Mouse (Mus musculus): ENCODE measurements around the gene Mgat4e.
"Not testable (repeated sequence)": the region's sequence is repeated elsewhere in the genome, so short reads cannot be mapped to it uniquely, and the experiment has no call there.

The Mgat4e gene

DNA sequence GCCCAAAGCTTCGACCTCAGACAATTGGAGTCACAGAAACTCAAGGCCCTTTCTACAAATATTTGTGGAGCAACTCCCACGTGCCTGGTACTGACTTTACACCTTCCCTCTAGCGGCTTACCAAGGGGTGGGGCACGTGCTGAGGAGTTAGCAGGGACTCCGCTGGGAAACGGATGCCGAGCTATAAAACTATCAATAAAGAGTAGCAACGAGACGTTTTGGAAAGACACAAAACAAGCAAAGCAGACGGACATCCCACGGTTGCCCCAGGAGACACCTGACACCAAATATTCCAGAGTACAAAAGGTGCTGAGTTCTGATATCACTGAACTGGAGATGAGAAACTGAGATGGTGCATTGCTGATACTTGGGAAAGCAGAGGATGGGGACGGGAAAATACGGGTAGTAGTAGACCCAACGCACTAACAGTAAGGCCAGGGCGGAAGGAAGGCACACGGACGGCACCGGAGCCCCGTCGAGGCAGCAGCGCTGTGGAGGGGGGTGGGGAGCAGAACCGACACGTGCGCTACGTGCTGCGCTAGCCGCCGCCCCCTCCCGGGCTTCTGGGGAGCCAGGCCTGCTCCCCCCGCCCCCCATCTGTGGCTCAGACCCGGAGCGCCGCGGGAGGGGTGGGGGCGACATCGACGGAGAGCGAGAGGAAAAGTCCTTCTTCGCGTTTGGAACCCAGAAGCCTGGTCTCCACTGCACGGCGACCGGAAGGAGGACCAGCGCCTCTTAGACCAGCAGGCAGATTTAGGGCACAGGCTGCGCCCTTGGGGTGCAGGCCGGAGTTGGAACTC lies 6.6 kb upstream of the Mgat4e start:
- DNase-seq (ENCODE audit: low spot score), result peak; percentile 61

DNA sequence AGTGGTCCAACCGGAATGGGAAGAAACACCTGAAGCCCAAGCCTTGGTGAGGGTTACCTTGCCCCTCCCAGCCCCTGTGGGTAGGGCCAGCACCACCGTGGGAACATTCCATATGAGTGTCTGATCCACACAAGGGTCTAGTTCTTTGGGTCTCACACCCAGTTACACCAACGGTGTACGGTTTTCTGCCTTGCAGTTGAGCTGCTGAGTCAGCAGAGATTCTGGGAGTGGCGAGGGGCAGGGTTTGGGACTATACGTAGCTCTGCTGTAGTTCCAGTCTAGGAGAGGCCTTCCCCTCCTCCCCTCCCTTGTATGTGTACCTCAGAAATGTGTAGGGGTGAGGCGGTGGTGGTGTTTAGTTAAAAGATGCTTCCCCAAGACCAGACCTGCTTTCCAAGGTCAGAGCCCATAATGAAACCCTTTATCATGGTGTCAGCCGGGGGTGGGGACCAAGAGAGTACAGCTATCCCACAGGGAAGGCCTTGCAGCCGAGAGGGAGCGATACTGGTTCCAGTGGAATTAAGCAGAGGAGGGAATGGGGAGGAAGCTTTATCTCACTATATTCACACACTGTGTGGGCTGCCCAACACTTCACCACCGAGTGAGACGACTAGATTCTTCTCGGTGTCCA lies 5.9 kb upstream of the Mgat4e start:
- DNase-seq (ENCODE audit: low spot score), result peak; percentile 78

DNA sequence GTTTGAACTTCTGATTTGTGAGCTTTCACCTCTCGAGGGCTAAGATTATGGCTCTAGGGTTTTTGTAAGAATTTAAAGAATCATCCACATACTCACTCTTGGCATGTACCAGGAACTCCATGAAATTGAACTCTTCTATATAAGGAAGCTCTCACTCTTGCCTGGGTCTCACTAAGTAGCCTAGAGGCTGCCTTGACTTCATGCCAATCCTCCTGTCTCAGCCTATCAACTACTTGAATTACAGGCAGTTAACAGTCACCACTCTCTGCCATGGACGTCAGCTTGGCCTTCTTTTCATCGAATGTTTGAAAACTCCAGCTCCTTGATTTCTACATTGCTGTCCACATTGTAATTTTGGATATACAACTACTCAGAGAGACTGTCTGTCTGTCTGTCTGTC lies 2.9 kb upstream of the Mgat4e start:
- DNase-seq (ENCODE audit: low spot score), result no peak

DNA sequence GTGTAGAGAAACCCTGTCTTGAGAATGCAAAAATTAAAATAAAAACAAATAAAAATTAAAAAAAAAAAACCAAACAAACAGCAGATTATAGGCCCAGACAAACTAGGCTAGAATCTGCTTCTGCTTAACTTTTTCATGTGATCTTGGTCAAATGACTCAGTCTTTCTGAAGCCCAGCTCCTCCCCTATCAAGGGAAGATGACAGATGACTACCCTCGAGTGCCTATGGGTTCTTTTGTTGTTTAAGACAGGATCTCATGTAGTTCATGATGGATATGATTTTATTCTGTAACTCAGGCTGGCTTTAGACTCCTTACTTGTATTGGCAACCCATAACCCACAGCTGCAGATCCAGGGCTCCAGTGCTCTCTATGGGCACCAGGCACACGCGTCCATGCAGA lies 2.4 kb upstream of the Mgat4e start:
- no peak for DNase-seq (ENCODE audit: low spot score)

DNA sequence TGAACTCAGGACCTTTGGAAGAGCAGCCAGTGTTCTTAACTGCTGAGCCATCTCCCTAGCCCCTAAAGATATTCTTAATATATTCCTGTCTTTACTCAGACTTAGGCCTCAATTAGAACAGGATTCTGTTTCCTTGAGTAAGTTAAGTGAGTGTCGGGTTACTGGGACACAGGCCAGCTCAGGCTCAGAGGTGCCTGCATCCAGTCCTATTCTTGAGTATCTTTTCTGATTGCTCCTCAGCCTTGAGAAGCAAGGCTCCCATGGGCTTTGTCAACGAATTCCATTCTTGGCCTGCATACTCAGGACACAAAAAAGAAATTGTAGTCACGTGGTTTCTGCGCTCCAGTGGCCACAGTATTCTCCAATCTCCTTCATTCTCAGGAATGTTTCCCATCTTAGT lies 1.3 kb downstream of the Mgat4e start:
- no peak for DNase-seq (ENCODE audit: low spot score)

DNA sequence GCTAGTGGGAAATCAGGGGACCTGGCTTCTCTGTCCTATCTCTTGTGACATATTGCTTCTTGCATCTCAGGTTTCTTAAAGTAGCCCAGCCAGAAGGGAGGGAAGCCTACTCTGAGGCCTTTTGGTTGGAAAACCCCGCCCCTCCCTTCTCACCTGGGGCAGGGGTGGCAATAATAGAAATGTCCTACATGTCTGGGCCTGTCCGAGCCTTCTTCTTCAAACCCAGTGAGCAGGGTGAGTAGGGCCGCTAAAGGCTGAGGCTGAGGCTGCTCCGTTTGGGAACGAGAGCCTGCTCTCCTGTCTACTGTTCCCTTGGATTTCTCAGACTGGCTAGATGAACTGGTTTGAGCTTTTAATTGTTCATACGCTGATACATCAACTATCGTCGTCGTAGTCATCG lies 8.9 kb downstream of the Mgat4e start:
- peak; percentile 56 for DNase-seq (ENCODE audit: low spot score)

DNA sequence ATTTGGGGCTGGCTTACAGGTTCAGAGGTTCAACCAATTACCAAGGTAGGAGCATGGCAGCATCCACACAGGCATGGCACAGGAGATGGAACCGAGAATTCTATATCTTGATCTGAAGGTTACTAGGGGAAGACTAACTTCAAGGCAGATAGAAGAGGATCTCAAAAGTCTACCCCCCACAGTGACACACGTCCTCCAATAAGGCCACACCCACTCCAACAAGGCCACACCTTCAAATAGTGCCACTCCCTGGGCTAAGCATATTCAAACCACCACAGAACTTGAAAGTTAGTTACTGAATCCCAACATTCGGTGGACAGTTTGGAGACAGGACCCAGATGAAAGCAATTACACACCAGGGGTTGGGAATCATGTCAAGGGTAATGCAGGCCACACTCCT lies 14.0 kb downstream of the Mgat4e start:
- no peak for DNase-seq (ENCODE audit: low spot score)

DNA sequence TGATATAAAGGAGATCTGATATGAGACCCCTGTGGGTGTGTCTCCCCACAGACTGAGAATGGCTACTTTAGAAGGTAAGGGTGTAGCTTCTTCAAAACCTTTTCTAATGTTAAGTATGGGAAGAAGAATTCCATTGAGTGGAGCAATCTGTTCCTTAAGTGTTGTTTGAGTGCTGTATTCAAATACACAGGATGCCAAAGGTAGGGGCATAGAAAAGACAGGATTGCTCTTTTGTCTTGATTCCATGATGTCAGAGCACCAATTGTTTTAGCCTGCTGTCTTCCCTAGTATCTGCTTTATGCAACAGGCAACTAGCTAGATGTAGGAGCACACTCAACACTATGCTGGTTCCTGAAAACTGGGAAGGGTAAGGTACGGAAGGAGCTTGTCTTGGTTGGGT lies 14.4 kb downstream of the Mgat4e start:
- no peak for DNase-seq (ENCODE audit: low spot score)

DNA sequence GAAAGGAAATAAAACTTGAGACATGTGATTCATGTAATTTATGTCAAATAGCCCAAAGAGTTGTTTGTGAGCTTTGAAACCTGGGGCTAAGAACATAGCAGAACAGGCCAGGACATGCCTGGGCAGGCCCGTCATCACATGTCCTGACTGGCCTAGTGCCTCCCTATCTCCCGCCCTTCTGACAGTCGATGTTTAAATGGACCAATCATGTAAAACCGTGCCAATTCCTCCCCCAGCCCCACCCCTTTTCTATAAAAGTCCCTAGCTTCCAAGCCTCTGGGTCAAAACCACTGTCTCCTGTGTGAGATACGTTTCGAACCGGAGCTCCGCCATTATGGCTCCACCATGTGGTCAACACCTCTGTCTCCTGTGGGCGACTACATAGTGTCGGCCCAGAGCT lies 15.8 kb downstream of the Mgat4e start:
- not testable (repeated sequence) for DNase-seq (ENCODE audit: low spot score)

DNA sequence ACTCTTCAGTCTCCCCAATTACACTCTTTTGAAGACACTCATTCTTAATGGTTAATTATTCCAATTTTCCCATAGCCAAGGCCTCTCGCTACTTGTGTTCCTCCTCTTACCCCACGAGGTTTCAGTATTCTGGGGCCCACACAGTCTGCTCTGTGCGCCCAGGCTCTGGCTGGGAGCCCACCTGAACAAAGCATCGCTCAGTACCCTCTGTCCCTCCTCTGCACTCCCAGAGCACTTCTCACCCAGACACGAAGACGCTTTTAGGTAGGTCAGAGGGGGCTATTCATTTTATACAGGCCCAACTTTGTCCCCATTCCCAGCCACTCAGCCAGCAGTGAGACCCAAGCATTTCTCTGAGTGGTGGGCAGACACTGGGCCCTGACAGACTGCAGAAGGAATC lies 18.9 kb downstream of the Mgat4e start:
- DNase-seq (ENCODE audit: low spot score), result no peak

DNA sequence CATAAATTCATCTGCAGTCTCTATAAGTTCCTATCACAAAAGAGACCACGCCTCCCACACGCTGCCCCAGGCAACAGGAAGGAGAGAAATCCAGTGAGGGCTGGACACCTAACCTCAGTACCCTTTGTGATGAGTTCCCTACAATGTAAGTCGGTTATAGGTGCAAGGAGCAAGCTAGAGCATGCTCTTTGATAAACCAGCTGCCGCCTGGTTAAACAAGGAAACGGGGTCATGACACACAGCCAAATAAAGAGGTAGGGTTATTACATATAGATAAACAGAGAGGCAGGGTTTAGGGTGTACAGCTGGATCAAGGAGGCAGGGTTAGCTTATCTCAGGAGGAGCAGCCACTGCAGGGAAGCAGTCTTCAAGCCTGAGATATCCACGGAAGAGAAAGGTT lies 22.7 kb downstream of the Mgat4e start:
- peak; percentile 72 for DNase-seq (ENCODE audit: low spot score)

DNA sequence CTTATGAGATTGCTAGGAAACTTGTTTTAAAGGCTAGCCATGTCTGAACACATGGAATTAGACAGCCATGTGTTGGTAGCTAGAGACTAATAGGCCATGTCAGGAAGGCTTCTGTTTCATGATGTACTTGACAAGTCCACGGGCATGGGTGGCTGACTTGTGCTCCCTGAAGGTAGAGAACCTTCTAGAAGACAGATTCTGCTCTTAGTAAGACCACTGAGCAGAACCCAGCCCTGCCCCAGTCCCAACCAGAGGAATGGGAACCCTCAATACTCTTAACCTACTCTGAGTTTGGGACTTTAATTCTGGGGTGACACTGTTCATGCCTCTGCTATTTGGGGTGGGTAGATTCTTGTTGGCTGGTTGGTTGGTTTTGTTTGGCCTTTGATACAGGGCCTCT lies 24.5 kb downstream of the Mgat4e start:
- no peak for DNase-seq (ENCODE audit: low spot score)

DNA sequence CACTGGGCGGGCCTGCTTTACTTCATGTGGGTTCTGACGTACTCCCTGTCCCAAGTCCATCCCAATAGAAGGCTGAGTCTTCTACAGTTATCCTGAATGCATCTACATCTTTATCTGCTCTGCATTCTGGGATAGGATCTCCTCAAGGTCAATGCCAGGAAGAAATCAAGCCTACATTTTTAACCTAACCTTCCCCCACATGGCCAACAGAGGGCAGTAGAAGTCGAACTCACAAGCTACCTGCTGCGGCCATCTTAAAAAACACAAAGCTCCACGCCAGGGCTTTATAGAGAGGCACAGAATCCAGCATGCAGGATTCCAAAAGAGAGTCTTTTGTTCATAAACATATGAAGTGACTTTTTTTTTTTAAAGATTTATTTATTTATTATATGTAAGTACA lies 25.1 kb downstream of the Mgat4e start:
- DNase-seq (ENCODE audit: low spot score), result peak; percentile 27

DNA sequence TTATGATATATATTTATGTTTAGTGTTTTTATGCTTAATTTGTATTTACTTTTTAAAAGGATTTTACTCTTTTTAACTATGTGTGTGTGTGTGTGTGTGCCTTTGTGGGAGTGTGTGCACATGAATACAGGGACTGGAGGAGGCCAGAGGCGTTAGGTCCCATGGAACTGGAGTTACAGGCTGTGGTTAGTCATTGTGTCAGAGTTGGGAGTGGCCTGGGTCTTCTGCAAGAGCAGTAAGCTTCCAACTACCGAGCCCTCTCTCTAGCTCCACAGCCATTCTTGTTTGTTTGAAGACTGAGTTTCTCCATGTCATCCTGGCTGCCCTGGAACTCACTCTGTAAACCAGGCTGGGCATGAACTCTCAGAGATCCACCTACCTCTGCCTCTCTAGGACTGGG lies 27.2 kb downstream of the Mgat4e start:
- peak; percentile 31 for DNase-seq (ENCODE audit: low spot score)

DNA sequence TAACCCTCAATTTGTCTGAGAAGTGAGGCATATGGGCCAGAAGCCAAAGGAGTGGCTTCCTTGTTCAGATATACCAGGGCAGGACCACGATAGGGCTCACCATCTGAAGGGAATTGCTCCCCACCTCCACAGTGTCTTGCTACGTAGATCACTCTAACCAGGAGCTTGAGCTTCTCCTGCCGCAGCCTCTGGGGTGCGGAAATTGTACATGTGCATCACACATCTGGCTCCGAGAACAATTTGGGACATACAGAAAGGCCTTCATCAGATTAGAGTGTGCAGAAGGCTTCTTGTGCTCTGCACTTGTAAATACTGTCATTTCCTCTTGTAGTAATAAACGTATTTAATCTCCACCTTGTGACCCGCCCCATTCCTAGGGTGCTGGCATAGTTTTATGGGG lies 28.3 kb downstream of the Mgat4e start:
- DNase-seq (ENCODE audit: low spot score), result no peak

DNA sequence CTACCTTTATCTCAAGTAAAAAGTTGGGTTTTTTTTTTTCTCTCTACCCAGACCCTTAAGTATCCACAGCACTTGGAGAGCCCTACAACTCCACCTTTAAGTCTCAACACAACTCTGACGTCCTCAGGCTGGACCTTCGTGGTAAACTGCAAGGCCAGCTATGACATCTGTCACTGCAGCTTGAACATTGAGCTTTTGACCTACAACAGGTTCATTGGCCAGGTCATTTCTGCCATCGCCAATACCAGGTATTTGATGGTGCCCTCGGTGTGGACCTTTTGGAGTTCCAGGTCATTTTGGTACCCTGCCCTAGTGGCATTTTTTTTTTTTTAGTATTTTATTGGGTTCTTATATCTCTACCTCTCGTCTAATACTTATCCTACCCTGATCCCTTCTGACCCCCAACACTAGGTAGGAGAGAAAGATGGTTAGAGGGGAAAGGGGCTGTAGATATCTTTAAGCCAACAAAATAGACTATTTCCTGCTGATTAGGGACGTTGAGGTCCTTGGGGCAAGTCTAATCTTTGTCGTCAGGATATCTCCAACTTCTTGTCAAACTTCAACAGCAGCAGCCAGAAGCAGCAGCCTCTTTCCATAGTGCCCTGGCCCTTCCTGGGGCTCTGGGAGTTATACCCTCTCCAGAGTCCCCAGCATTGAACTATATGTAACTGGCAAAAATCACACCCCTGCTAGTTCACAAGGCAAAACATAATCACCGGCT lies 29.3 kb downstream of the Mgat4e start:
- DNase-seq (ENCODE audit: low spot score), result no peak

DNA sequence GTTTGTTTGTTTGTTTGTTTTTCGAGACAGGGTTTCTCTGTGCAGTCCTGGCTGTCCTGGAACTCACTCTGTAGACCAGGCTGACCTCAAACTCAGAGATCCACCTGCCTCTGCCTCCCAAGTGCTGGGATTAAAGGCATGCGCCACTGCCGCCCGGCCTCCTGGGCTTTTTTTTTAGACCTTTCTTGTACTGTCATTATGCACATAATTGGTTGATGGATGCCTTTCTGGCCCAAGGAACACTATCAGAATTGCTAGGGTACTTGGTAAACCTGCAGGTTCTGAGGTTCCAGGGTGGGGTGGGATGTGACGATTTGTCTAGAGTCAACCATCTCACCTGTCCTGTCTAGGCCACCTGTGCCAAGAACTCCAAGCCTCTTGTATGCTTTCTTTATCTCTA lies 30.3 kb downstream of the Mgat4e start:
- not testable (repeated sequence) for DNase-seq (ENCODE audit: low spot score)

DNA sequence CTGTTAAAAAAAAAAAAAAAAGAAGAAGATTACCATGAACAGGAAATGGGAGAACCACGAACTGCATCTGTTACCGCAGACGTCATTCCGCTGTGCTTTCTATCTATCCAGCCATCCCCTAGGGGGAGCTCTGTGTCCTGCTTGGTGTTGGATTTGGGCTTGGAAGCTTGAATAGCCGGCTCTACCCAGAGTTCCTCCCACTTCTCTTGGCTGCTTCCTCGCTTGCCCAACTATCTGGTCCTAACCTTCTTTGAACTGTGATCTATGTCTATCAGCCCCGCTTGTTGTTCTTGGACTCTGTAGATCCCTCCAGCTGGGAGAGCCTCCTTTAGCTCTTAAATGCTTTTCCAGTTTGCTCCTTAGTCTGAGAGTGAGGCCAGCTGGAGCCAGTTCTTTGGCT lies 30.8 kb downstream of the Mgat4e start:
- DNase-seq (ENCODE audit: low spot score), result peak; percentile 92

DNA sequence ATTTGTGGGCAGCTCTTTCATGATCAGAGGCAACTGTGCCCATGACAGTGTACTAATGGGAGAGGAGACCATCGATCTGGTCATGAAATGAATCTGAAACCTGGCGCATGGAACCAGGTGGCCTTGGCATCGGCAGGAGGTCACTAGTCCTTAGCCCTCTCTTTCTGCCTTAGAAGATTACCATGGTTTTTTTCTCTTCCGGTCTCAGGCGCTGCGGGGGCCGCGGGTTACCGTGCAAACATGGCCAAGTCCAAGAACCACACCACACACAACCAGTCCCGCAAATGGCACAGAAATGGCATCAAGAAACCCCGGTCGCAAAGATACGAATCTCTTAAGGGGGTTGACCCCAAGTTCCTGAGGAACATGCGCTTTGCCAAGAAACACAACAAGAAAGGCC lies 31.6 kb downstream of the Mgat4e start:
- DNase-seq (ENCODE audit: low spot score), result not testable (repeated sequence)

DNA sequence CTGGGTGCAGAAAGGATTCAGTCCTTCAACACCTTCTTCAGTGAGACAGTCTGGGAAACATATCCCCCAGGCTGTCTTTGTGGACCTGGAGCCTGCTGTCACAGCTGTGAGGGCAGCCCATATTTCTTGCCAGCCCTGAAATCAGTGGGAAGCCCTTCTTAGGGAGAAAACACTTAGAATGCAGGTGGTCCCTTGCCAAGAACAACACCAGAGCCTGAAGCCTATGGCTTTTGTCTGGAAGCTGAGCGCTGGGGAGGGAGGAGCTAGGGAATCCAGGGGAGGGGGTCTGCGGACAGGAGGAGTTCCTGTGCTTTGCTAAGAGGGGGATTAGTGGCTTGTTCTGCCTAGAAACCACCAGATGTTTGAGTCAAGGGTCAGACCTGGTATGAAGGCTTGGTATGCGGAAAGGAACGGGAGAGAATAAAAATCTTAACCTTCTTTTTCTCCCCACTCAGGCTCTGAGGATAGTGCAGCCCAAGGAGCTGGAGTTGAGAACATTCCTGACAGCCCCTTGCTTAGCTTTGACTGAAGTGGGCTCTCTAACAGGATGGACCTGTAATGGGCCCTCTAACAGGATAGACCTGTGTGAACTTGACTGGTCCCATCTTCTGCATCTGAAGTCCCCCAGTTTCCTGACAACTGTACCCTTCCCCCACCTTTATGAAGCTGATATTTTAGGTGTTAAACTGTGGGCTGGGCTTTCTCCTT lies 32.8 kb downstream of the Mgat4e start:
- DNase-seq (ENCODE audit: low spot score), result no peak

DNA sequence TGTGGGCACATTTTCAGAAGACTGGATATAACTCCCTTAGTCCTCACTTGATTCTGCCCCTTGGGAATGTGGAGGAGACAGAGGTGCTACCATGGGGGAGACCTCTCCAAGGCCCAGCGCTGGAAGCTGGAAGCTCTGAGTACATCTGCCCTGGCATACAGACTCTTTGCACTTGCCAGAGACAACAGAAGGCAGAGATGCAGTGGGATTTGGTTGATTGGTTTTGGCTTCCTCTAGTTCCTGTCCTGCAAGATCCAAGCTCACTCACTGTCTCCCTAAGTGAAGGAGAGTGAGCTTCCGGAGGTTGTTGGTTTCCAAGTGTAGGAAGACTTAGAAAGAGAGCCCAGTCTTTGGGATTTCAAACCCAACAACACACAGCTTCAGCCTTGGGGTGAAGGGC lies 33.6 kb downstream of the Mgat4e start:
- no peak for DNase-seq (ENCODE audit: low spot score)

DNA sequence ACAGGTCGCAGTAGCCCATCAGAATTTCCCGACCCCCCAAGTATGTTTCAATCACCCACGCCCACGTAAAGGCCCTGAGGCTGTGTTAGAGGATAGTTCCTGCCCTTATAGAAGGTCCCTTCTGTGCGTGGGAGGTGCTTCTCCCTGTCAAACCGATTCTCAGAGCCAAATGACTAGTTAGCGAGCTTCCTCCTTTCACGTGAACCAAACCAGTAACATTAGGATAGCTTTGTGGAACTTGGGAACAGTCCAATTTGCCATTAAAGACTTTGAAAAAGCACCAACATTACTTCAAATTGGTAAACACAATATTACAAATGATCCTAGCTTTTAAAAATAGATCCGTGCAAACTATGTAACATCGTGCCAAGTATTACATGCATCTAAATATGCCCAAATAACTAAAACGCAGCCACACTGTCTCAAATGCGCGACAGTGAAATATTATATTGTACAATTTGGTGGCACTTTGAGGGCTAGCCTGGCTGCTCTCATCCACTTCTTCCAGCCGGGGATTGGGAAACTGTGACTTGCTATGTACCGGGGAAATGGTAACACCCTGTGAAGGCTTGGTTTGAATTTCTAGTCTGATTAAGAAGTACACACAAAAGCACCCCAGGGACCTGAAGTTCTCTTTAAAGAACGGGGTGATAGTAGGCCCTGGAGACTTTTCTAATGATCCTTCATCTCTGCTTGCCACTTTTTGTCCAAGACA lies 35.4 kb downstream of the Mgat4e start:
- DNase-seq (ENCODE audit: low spot score), result no peak
